Mouse (Mus musculus) T-cell, adult 2 months (primary cell): Measurements from ENCODE around the gene Gm19426.
"Not testable (repeated sequence)": the region's sequence is repeated elsewhere in the genome, so short reads cannot be mapped to it uniquely, and the experiment has no call there.

Source experiments
- DNase-seq: peaks from one replicate; pipeline ENCODE4 v3.0.0; 2022; ENCODE audit warnings: low spot score

The Gm19426 gene

GRCm38 (mm10) chr2:84750115-84750514 lies 6.7 kb upstream of the Gm19426 start:
- DNase-seq, result no peak

- no peak for DNase-seq
Measured at GRCm38 (mm10) chr2:84744126-84744525, 671 bp upstream of the Gm19426 start.

- no peak for DNase-seq
Measured at GRCm38 (mm10) chr2:84742451-84743283, 788 bp downstream of the Gm19426 start.

GRCm38 (mm10) chr2:84741841-84742450 lies 1.5 kb downstream of the Gm19426 start:
- DNase-seq, result no peak

- no peak for DNase-seq
Measured at GRCm38 (mm10) chr2:84740608-84741333, 2.7 kb downstream of the Gm19426 start.

- no peak for DNase-seq
Measured at GRCm38 (mm10) chr2:84738271-84738911, 5.1 kb downstream of the Gm19426 start.

- DNase-seq, result no peak
Measured at GRCm38 (mm10) chr2:84737451-84737925, 6.0 kb downstream of the Gm19426 start.

- DNase-seq, result no peak
Measured at GRCm38 (mm10) chr2:84736312-84737161, 6.9 kb downstream of the Gm19426 start.

- DNase-seq, result no peak
Measured at GRCm38 (mm10) chr2:84735346-84735920, 8.0 kb downstream of the Gm19426 start.

GRCm38 (mm10) chr2:84734919-84735318 lies 8.5 kb downstream of the Gm19426 start:
- DNase-seq, result no peak

- no peak for DNase-seq
Measured at GRCm38 (mm10) chr2:84734351-84734864, 9.0 kb downstream of the Gm19426 start.

GRCm38 (mm10) chr2:84733579-84734300 lies 9.7 kb downstream of the Gm19426 start, which contains the start of gene Ypel4:
TSS of gene Ypel4 (plus strand) at chr2:84734058.
- peak; percentile 74 for DNase-seq

- no peak for DNase-seq
Measured at GRCm38 (mm10) chr2:84732394-84732793, 11.1 kb downstream of the Gm19426 start.

GRCm38 (mm10) chr2:84731206-84731605 lies 12.2 kb downstream of the Gm19426 start:
- no peak for DNase-seq

GRCm38 (mm10) chr2:84728191-84728590 lies 15.3 kb downstream of the Gm19426 start:
- not testable (repeated sequence) for DNase-seq

- DNase-seq, result peak; percentile 93
Measured at GRCm38 (mm10) chr2:84727172-84727858, 16.1 kb downstream of the Gm19426 start, which contains the start of gene Clp1. TSS of gene Clp1 (minus strand) at chr2:84727350.

- no peak for DNase-seq
Measured at GRCm38 (mm10) chr2:84726716-84727115, 16.7 kb downstream of the Gm19426 start.

- DNase-seq, result no peak
Measured at GRCm38 (mm10) chr2:84725770-84726169, 17.7 kb downstream of the Gm19426 start.

- DNase-seq, result no peak
Measured at GRCm38 (mm10) chr2:84723856-84724255, 19.6 kb downstream of the Gm19426 start.
